Mouse (Mus musculus) ES-E14 (cell line): ENCODE results near the gene Ndufb3. TPM values are rescaled to one million over a fixed set of nuclear protein-coding genes. Genes with fewer than 3 reads are reported as not detected.
"Not testable (repeated sequence)": the region's sequence is repeated elsewhere in the genome, so short reads cannot be mapped to it uniquely, and the experiment has no call there.

Source experiments
- DNase-seq: peaks from one replicate; pipeline ENCODE4 v3.0.0-alpha.2; 2013; ENCODE audit warnings: low read depth, low spot score
- H3K27ac ChIP-seq: 2 replicates; pipeline ENCODE4 v1.5.1; 2012; ENCODE audit warnings: low read depth, mild to moderate bottlenecking, low read length, moderate library complexity, mixed read lengths; ENCODE audit not compliant: poor library complexity, insufficient read depth, severe bottlenecking
- H3K36me3 ChIP-seq: 2 replicates; pipeline ENCODE4 v1.6.1; 2012; ENCODE audit warnings: mild to moderate bottlenecking, low read length, moderate library complexity, mixed read lengths; ENCODE audit not compliant: control insufficient read depth, poor library complexity, insufficient read depth, severe bottlenecking
- H3K4me1 ChIP-seq, 2 experiments: fragments of 150-350 bp in 1 of 2; sonication (generic) in 1 of 2; 2 replicates each; pipeline ENCODE4 v1.6.1; 2012; ENCODE audit warnings: low read length in 2 of 2, mild to moderate bottlenecking in 1 of 2, mixed read lengths in 1 of 2; ENCODE audit not compliant: control insufficient read depth in 2 of 2, insufficient read depth in 2 of 2, poor library complexity in 1 of 2
- H3K4me3 ChIP-seq, 2 experiments: fragments of 150-350 bp in 1 of 2; sonication (generic) in 1 of 2; 2 replicates each; pipeline ENCODE4 v1.5.1; 2012; ENCODE audit warnings: low read length in 2 of 2, low read depth in 1 of 2, mild to moderate bottlenecking in 1 of 2, mixed read lengths in 1 of 2; ENCODE audit not compliant: insufficient read depth in 1 of 2, poor library complexity in 1 of 2, severe bottlenecking in 1 of 2
- H3K9ac ChIP-seq: 2 replicates; pipeline ENCODE4 v1.6.1; 2012; ENCODE audit warnings: low read depth, mild to moderate bottlenecking, low read length, mixed read lengths; ENCODE audit not compliant: poor library complexity, insufficient read depth, severe bottlenecking
- H3K9me3 ChIP-seq: fragments of 150-350 bp; sonication (generic); 2 replicates; pipeline ENCODE4 v1.6.1; 2012; ENCODE audit warnings: low read depth, mild to moderate bottlenecking, low read length; ENCODE audit not compliant: control insufficient read depth, insufficient read depth
- CHD2 ChIP-seq: IDR thresholded peaks from 2 replicates; pipeline ENCODE4 v1.6.1; 2014; ENCODE audit warnings: mild to moderate bottlenecking, low read depth, low read length, inconsistent platforms
- HCFC1 ChIP-seq: IDR thresholded peaks from 2 replicates; pipeline ENCODE4 v1.6.1; 2012; ENCODE audit warnings: low read length, inconsistent platforms, borderline replicate concordance; ENCODE audit not compliant: insufficient read depth
- MAFK ChIP-seq: IDR thresholded peaks from 2 replicates; pipeline ENCODE4 v1.6.1; 2014; ENCODE audit warnings: mild to moderate bottlenecking, low read depth, low read length, inconsistent platforms; ENCODE audit not compliant: insufficient read depth
- ZC3H11A ChIP-seq: IDR thresholded peaks from 2 replicates; pipeline ENCODE4 v1.6.1; 2012; ENCODE audit warnings: low read depth, mild to moderate bottlenecking, inconsistent platforms, low read length, borderline replicate concordance
- ZNF384 ChIP-seq: IDR thresholded peaks from 2 replicates; pipeline ENCODE4 v1.6.1; 2012; ENCODE audit warnings: low read depth, low read length, inconsistent platforms
- in situ Hi-C, 2 experiments: fragments of 600-800 bp; cut with MboI; formaldehyde crosslinking; loops; one replicate each; pipeline ENCODE4 v1.15.1; 2025; ENCODE audit warnings: low sequenced_read_pairs in 2 of 2, inconsistent platforms in 1 of 2; ENCODE audit not compliant: unreplicated experiment in 2 of 2
- total RNA-seq: library from RNA; depleted of rRNA; stranded (reverse); fragments of 300-350 nt; gene quantifications from 2 replicates; pipeline ENCODE4 v1.2.3, GENCODE M21; 2012; rRNA removed

Ndufb3 gene
- total RNA-seq: 120 and 124 TPM in 2 replicates

- DNase-seq: peak; percentile 84
- TF ChIP-seq ZNF384 (no peak), MAFK (no peak), HCFC1 (peak; percentile 79), ZC3H11A (no peak), CHD2 (peak; percentile 81; the same call in 1 of the 2 replicates)
- Histone ChIP-seq H3K27ac (no peak within 1 kb of the TSS), H3K4me1 (peaks cover 0 to 2% of the 10 kb centered on the region in 2 experiments; a peak in 1 of 4 replicates), H3K9ac (peak within 1 kb of the TSS; percentile 95), H3K36me3 (no peaks in the 10 kb centered on the region), H3K9me3 (no peaks in the 10 kb centered on the region), H3K4me3 (peak within 1 kb of the TSS; percentile 85 to 96)
- in situ Hi-C loops: no loop called here
Measured at GRCm38 (mm10) chr1:58586171-58586997, at the start of gene Ndufb3, which contains the start of gene Fam126b. Ndufb3 (plus strand) TSS chr1:58586384. Fam126b (minus strand) TSS chr1:58586323.

GRCm38 (mm10) chr1:58541386-58541785 is 44.8 kb upstream of the Ndufb3 start:
- no peaks in the 10 kb centered on the region for H3K4me1 ChIP-seq
- in situ Hi-C loops: no loop called here
- H3K9me3 ChIP-seq: no peaks in the 10 kb centered on the region
- TF ChIP-seq CHD2 (no peak), MAFK (no peak), HCFC1 (no peak), ZNF384 (no peak)
- DNase-seq: no peak
- no peak overlapping the region for H3K9ac ChIP-seq
- no peak overlapping the region for H3K27ac ChIP-seq
- H3K36me3 ChIP-seq: no peaks in the 10 kb centered on the region; the same call in 1 of the 2 replicates
- no peak overlapping the region for H3K4me3 ChIP-seq

GRCm38 (mm10) chr1:58560370-58560769 is 25.8 kb upstream of the Ndufb3 start:
- in situ Hi-C loops, H3K9ac ChIP-seq, H3K27ac ChIP-seq, H3K4me3 ChIP-seq, H3K9me3 ChIP-seq, H3K4me1 ChIP-seq, DNase-seq, H3K36me3 ChIP-seq: not testable (repeated sequence)

- TF ChIP-seq ZNF384 (no peak), CHD2 (no peak), ZC3H11A (0 out of 2 replicates have a peak, but pooled peaks have one; percentile 29), HCFC1 (no peak), MAFK (no peak)
- in situ Hi-C loops: no loop called here
- DNase-seq: peak; percentile 58
Measured at GRCm38 (mm10) chr1:58562455-58562854, 23.7 kb upstream of the Ndufb3 start.

GRCm38 (mm10) chr1:58564981-58565380 is 21.2 kb upstream of the Ndufb3 start:
- H3K9ac ChIP-seq: no peak overlapping the region
- in situ Hi-C loops: no loop called here
- H3K9me3 ChIP-seq: no peaks in the 10 kb centered on the region
- TF ChIP-seq CHD2 (no peak), MAFK (no peak)
- DNase-seq: no peak
- H3K4me3 ChIP-seq: no peak overlapping the region
- H3K4me1 ChIP-seq: no peaks in the 10 kb centered on the region
- H3K36me3 ChIP-seq: no peaks in the 10 kb centered on the region
- no peak overlapping the region for H3K27ac ChIP-seq

More at GRCm38 (mm10) chr1:58562455-58562854, 23.7 kb upstream of the Ndufb3 start:
- Histone ChIP-seq H3K36me3 (no peaks in the 10 kb centered on the region), H3K4me3 (no peak overlapping the region), H3K4me1 (no peaks in the 10 kb centered on the region), H3K27ac (no peak overlapping the region), H3K9me3 (no peaks in the 10 kb centered on the region), H3K9ac (no peak overlapping the region)
